ENCODE assay signal across 14 mouse cellular contexts in the genomic region with DNA sequence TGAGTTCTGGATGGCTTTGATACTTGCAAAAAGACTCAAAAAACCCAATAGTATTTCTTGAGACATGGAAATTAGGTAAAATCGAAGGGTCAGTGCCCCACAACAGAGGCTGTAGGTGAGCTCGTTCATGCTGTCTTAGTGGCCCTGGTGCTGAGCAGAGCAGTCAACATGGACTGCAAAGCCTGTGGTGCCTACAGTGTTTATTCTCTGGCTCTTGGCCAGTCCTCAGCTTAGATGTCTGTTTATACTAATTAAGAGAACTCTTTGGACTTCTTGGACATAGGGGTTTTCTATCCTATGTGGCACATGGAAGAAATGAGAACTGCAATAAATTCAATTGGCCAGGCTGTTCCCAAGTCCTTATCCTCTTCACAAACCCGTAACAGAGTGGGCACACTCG.
"Had no signal": no experiment of that assay in that cellular context is flagged by ENCODE, and none has a peak within 500 bp of the region (broad histone marks: within the 10 kb centered on the region; RNA-seq: fewer than 3 reads in every experiment).

No protein-coding gene starts in this region.

- H3K27ac ChIP-seq: limb, embryonic 15.5 days; liver, embryonic 14.5 days; macrophage; midbrain, embryonic 13.5 days; midbrain, embryonic 15.5 days; neural tube, embryonic 12.5 days; stomach, embryonic 15.5 days had no signal

- H3K4me1 ChIP-seq: megakaryocyte, embryonic 14.5 days; midbrain, embryonic 13.5 days; midbrain, embryonic 15.5 days; neural tube, embryonic 12.5 days; stomach, embryonic 15.5 days had no signal

- H3K4me2 ChIP-seq: limb, embryonic 15.5 days; liver, embryonic 11.5 days; midbrain, embryonic 11.5 days; midbrain, embryonic 13.5 days; midbrain, embryonic 15.5 days; neural tube, embryonic 12.5 days; stomach, embryonic 15.5 days had no signal

- H3K27me3 ChIP-seq: limb, embryonic 15.5 days; megakaryocyte, embryonic 14.5 days; neural tube, embryonic 12.5 days; stomach, embryonic 15.5 days had no signal

- H3K4me3 ChIP-seq: limb, embryonic 15.5 days; megakaryocyte, embryonic 14.5 days; midbrain, embryonic 13.5 days; midbrain, embryonic 15.5 days; neural tube, embryonic 12.5 days; stomach, embryonic 15.5 days had no signal

- H3K9ac ChIP-seq: limb, embryonic 15.5 days; liver, embryonic 14.5 days; midbrain, embryonic 13.5 days; midbrain, embryonic 15.5 days; neural tube, embryonic 12.5 days; stomach, embryonic 15.5 days had no signal

- H3K9me3 ChIP-seq: limb, embryonic 15.5 days; megakaryocyte, embryonic 14.5 days; midbrain, embryonic 13.5 days; midbrain, embryonic 15.5 days; neural tube, embryonic 12.5 days; stomach, embryonic 15.5 days had no signal

- ATAC-seq: midbrain, embryonic 13.5 days; midbrain, embryonic 15.5 days had no signal

- H3K36me3 ChIP-seq: limb, embryonic 15.5 days; midbrain, embryonic 13.5 days; midbrain, embryonic 15.5 days; neural tube, embryonic 12.5 days; stomach, embryonic 15.5 days had no signal

- DNase-seq: right cerebral cortex, postnatal 14 days; thymus, adult 2 months; thymus, postnatal 25 days; thymus, postnatal 4 days had no signal
